Mouse (Mus musculus): ENCODE measurements around the gene C2cd4b. TPM values are rescaled to one million over a fixed set of nuclear protein-coding genes. Genes with fewer than 3 reads are reported as not detected.
A peak's percentile ranks its signal among the peaks of the same experiment; 100 is the strongest.

C2cd4b gene
- polyA plus RNA-seq, 1 experiment = not detected

GRCm38 (mm10) chr9:67794216-67794615 is 35.0 kb downstream of the C2cd4b start:
- Histone ChIP-seq H3K27me3 (replicated peaks; ENCODE audit: control insufficient read depth, insufficient read depth, low read length) (no peaks in the 10 kb centered on the region), H3K27ac (ENCODE audit: insufficient read depth, low read depth, low read length) (no peak overlapping the region), H3K4me1 (ENCODE audit: control insufficient read depth, insufficient read depth, low read length) (no peaks in the 10 kb centered on the region), H3K4me3 (ENCODE audit: insufficient read depth, low read depth, low read length) (no peak overlapping the region), H3K36me3 (ENCODE audit: control insufficient read depth, insufficient read depth, low read length) (no peaks in the 10 kb centered on the region)
- no peak for TF ChIP-seq CTCF (conservative IDR thresholded peaks at IDR 0.05; ENCODE audit: insufficient read depth, insufficient read length, low read depth, low read length)
- TF ChIP-seq POLR2A (IDR thresholded peaks at IDR 0.05; ENCODE audit: low read depth, low read length) = no peak
- WGBS = 79% methylated on average over 1 of the region's 1 CpGs
- DNase-seq = no peak

- H3K4me3 ChIP-seq (ENCODE audit: insufficient read depth, low read depth, low read length) = no peak overlapping the region
- H3K4me1 ChIP-seq (ENCODE audit: control insufficient read depth, insufficient read depth, low read length) = no peaks in the 10 kb centered on the region
- DNase-seq = no peak
- no peak overlapping the region for H3K27ac ChIP-seq (ENCODE audit: insufficient read depth, low read depth, low read length)
- 92% methylated on average over 4 of the region's 4 CpGs for WGBS
- no peaks in the 10 kb centered on the region for H3K27me3 ChIP-seq (replicated peaks; ENCODE audit: control insufficient read depth, insufficient read depth, low read length)
- TF ChIP-seq POLR2A (IDR thresholded peaks at IDR 0.05; ENCODE audit: low read depth, low read length) (no peak), CTCF (conservative IDR thresholded peaks at IDR 0.05; ENCODE audit: insufficient read depth, insufficient read length, low read depth, low read length) (no peak)
- H3K36me3 ChIP-seq (ENCODE audit: control insufficient read depth, insufficient read depth, low read length) = no peaks in the 10 kb centered on the region
Observed at GRCm38 (mm10) chr9:67794668-67795067, 35.4 kb downstream of the C2cd4b start.

- WGBS = 72% methylated on average over 14 of the region's 14 CpGs
- Histone ChIP-seq H3K4me3 (ENCODE audit: insufficient read depth, low read depth, low read length) (no peak overlapping the region), H3K27ac (ENCODE audit: insufficient read depth, low read depth, low read length) (no peak overlapping the region), H3K4me1 (ENCODE audit: control insufficient read depth, insufficient read depth, low read length) (no peaks in the 10 kb centered on the region), H3K27me3 (replicated peaks; ENCODE audit: control insufficient read depth, insufficient read depth, low read length) (no peaks in the 10 kb centered on the region), H3K36me3 (ENCODE audit: control insufficient read depth, insufficient read depth, low read length) (no peaks in the 10 kb centered on the region)
- TF ChIP-seq POLR2A (IDR thresholded peaks at IDR 0.05; ENCODE audit: low read depth, low read length) (no peak), CTCF (conservative IDR thresholded peaks at IDR 0.05; ENCODE audit: insufficient read depth, insufficient read length, low read depth, low read length) (no peak)
- DNase-seq = no peak
Observed at GRCm38 (mm10) chr9:67795205-67795675, 36.0 kb downstream of the C2cd4b start.

- no peak overlapping the region for H3K4me3 ChIP-seq (ENCODE audit: insufficient read depth, low read depth, low read length)
- DNase-seq = no peak
- H3K27me3 ChIP-seq (replicated peaks; ENCODE audit: control insufficient read depth, insufficient read depth, low read length) = no peaks in the 10 kb centered on the region
- H3K27ac ChIP-seq (ENCODE audit: insufficient read depth, low read depth, low read length) = no peak overlapping the region
- no peak for TF ChIP-seq POLR2A (IDR thresholded peaks at IDR 0.05; ENCODE audit: low read depth, low read length)
- no peak for TF ChIP-seq CTCF (conservative IDR thresholded peaks at IDR 0.05; ENCODE audit: insufficient read depth, insufficient read length, low read depth, low read length)
- H3K36me3 ChIP-seq (ENCODE audit: control insufficient read depth, insufficient read depth, low read length) = no peaks in the 10 kb centered on the region
- H3K4me1 ChIP-seq (ENCODE audit: control insufficient read depth, insufficient read depth, low read length) = no peaks in the 10 kb centered on the region
- 33% methylated on average over 14 of the region's 14 CpGs for WGBS
Observed at GRCm38 (mm10) chr9:67799078-67799819, 40.0 kb downstream of the C2cd4b start.

GRCm38 (mm10) chr9:67802241-67802640 is 43.0 kb downstream of the C2cd4b start:
- peak; percentile 49 for DNase-seq
- WGBS = 28% methylated on average over 6 of the region's 6 CpGs
- Histone ChIP-seq H3K27ac (ENCODE audit: insufficient read depth, low read depth, low read length) (no peak overlapping the region), H3K4me3 (ENCODE audit: insufficient read depth, low read depth, low read length) (no peak overlapping the region), H3K4me1 (ENCODE audit: control insufficient read depth, insufficient read depth, low read length) (no peaks in the 10 kb centered on the region), H3K36me3 (ENCODE audit: control insufficient read depth, insufficient read depth, low read length) (no peaks in the 10 kb centered on the region), H3K27me3 (replicated peaks; ENCODE audit: control insufficient read depth, insufficient read depth, low read length) (no peaks in the 10 kb centered on the region)
- TF ChIP-seq POLR2A (IDR thresholded peaks at IDR 0.05; ENCODE audit: low read depth, low read length) (no peak), CTCF (conservative IDR thresholded peaks at IDR 0.05; ENCODE audit: insufficient read depth, insufficient read length, low read depth, low read length) (peak; percentile 68)

- Histone ChIP-seq H3K27ac (ENCODE audit: insufficient read depth, low read depth, low read length) (no peak overlapping the region), H3K27me3 (replicated peaks; ENCODE audit: control insufficient read depth, insufficient read depth, low read length) (no peaks in the 10 kb centered on the region), H3K4me3 (ENCODE audit: insufficient read depth, low read depth, low read length) (no peak overlapping the region), H3K36me3 (ENCODE audit: control insufficient read depth, insufficient read depth, low read length) (no peaks in the 10 kb centered on the region), H3K4me1 (ENCODE audit: control insufficient read depth, insufficient read depth, low read length) (no peaks in the 10 kb centered on the region)
- DNase-seq = no peak
- TF ChIP-seq POLR2A (IDR thresholded peaks at IDR 0.05; ENCODE audit: low read depth, low read length) (no peak), CTCF (conservative IDR thresholded peaks at IDR 0.05; ENCODE audit: insufficient read depth, insufficient read length, low read depth, low read length) (no peak)
- WGBS = 64% methylated on average over 5 of the region's 5 CpGs
Observed at GRCm38 (mm10) chr9:67807000-67807399, 47.8 kb downstream of the C2cd4b start.

- WGBS = 51% methylated on average over 6 of the region's 6 CpGs
- H3K27me3 ChIP-seq (replicated peaks; ENCODE audit: control insufficient read depth, insufficient read depth, low read length) = no peaks in the 10 kb centered on the region
- TF ChIP-seq CTCF (conservative IDR thresholded peaks at IDR 0.05; ENCODE audit: insufficient read depth, insufficient read length, low read depth, low read length) = no peak
- TF ChIP-seq POLR2A (IDR thresholded peaks at IDR 0.05; ENCODE audit: low read depth, low read length) = no peak
- DNase-seq = no peak
- H3K36me3 ChIP-seq (ENCODE audit: control insufficient read depth, insufficient read depth, low read length) = no peaks in the 10 kb centered on the region
- H3K4me1 ChIP-seq (ENCODE audit: control insufficient read depth, insufficient read depth, low read length) = no peaks in the 10 kb centered on the region
- no peak overlapping the region for H3K4me3 ChIP-seq (ENCODE audit: insufficient read depth, low read depth, low read length)
- H3K27ac ChIP-seq (ENCODE audit: insufficient read depth, low read depth, low read length) = no peak overlapping the region
Observed at GRCm38 (mm10) chr9:67810527-67810926, 51.3 kb downstream of the C2cd4b start.

Other genes starting within 250 kb of the C2cd4b start
- 113 and 129 TPM in 2 replicates for gene Tln2, start 199.7 kb upstream of the C2cd4b start, polyA plus RNA-seq (2012; rRNA removed)
- 0.33 and 0.41 TPM in 2 replicates for gene C2cd4a, start 72.9 kb downstream of the C2cd4b start, polyA plus RNA-seq (2012; rRNA removed)
- gene Vps13c, start 81.0 kb downstream of the C2cd4b start, polyA plus RNA-seq (2012; rRNA removed) = 4.4 and 5.0 TPM in 2 replicates

All from kidney, adult 2 months (tissue).